Comparison of ENCODE assay signal across 8 mouse cellular contexts in the genomic region with DNA sequence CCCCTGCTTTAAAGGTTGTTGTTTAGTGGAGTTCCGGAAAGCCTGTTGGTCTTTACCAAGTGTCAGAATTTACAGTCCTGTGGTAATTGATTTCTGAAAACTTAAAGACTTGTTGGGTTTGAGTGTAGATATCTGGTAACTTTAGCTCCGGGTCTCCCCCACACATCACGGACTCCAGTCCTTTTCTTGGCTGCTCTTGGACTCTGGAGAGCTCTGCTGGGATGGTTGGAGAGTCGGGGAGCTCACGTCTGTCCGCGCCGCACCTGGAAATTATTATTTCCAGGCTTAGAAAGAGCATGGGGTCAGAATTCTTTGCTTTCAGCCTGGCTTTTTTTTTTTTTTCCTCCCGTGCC. TPM values are rescaled to one million over a fixed set of nuclear protein-coding genes. Genes with fewer than 3 reads are reported as not detected.
DNase-seq lines count a peak whose midpoint lies in the region; ATAC-seq lines count a peak whose summit lies in the region.

No protein-coding gene starts in this region.

- H3K27ac ChIP-seq in lung, embryonic 16.5 days (ENCODE audit: low read length): peak overlapping the region; percentile 97
- peak overlapping the region; percentile 95 for H3K27ac ChIP-seq in embryonic facial prominence, embryonic 11.5 days (replicated peaks; ENCODE audit: low read depth, low read length)
- H3K27ac ChIP-seq in neural tube, embryonic 13.5 days (replicated peaks): peak overlapping the region; percentile 94

- peaks cover 19% of the 10 kb centered on the region for H3K4me1 ChIP-seq in lung, embryonic 16.5 days (replicated peaks; ENCODE audit: control insufficient read depth, insufficient read depth, low read length)
- H3K4me1 ChIP-seq in embryonic facial prominence, embryonic 11.5 days (ENCODE audit: control insufficient read depth, insufficient read depth, low read length): no peaks in the 10 kb centered on the region
- peaks cover 29% of the 10 kb centered on the region for H3K4me1 ChIP-seq in neural tube, embryonic 13.5 days (replicated peaks)

- H3K36me3 ChIP-seq in lung, embryonic 16.5 days (ENCODE audit: control insufficient read depth, insufficient read depth, low read length): no peaks in the 10 kb centered on the region
- no peaks in the 10 kb centered on the region for H3K36me3 ChIP-seq in embryonic facial prominence, embryonic 11.5 days (replicated peaks; ENCODE audit: control insufficient read depth, insufficient read depth, low read depth, low read length)
- no peaks in the 10 kb centered on the region for H3K36me3 ChIP-seq in neural tube, embryonic 13.5 days

- ATAC-seq in lung, embryonic 16.5 days (ENCODE audit: low read depth): no peak
- no peak for ATAC-seq in embryonic facial prominence, embryonic 11.5 days (replicated peaks; ENCODE audit: insufficient number of reproducible peaks, low FRiP score, low TSS enrichment, low read depth)
- ATAC-seq in neural tube, embryonic 13.5 days (ENCODE audit: low read depth): no peak

- H3K9me3 ChIP-seq in lung, embryonic 16.5 days (ENCODE audit: control insufficient read depth, low read length): no peaks in the 10 kb centered on the region
- H3K9me3 ChIP-seq in embryonic facial prominence, embryonic 11.5 days (replicated peaks; ENCODE audit: control insufficient read depth, low read length): no peaks in the 10 kb centered on the region
- no peaks in the 10 kb centered on the region for H3K9me3 ChIP-seq in neural tube, embryonic 13.5 days

- peak overlapping the region; percentile 92 for H3K9ac ChIP-seq in lung, embryonic 16.5 days (ENCODE audit: low read length)
- peak overlapping the region; percentile 95 for H3K9ac ChIP-seq in embryonic facial prominence, embryonic 11.5 days (replicated peaks; ENCODE audit: low read length)
- H3K9ac ChIP-seq in neural tube, embryonic 13.5 days: peak overlapping the region; percentile 92

- H3K4me2 ChIP-seq in lung, embryonic 16.5 days (ENCODE audit: low read depth, low read length): peak overlapping the region; percentile 87
- peak overlapping the region; percentile 43 for H3K4me2 ChIP-seq in embryonic facial prominence, embryonic 11.5 days (ENCODE audit: low read depth, low read length)
- H3K4me2 ChIP-seq in neural tube, embryonic 13.5 days: peak overlapping the region; percentile 84

- no peak for DNase-seq in lung, postnatal 25 days (ENCODE audit: low spot score)
- peak; percentile 88 for DNase-seq in embryonic facial prominence, embryonic 11.5 days (ENCODE audit: low spot score)
- DNase-seq in induced T-regulatory cell, adult 2 months (ENCODE audit: low read depth): peak; percentile 67
- DNase-seq in spleen, postnatal 36 days (ENCODE audit: low spot score in 2 of 2): no peak
- no peak for DNase-seq in urinary bladder, postnatal 14 days (ENCODE audit: low spot score)
- DNase-seq in T-cell, adult 2 months (ENCODE audit: low spot score): no peak

- WGBS in lung, embryonic 16.5 days: 0% methylated on average over 9 of the region's 9 CpGs
- 0% methylated on average over 9 of the region's 9 CpGs for WGBS in embryonic facial prominence, embryonic 11.5 days
- 0% methylated on average over 9 of the region's 9 CpGs for WGBS in neural tube, embryonic 13.5 days

- no peaks in the 10 kb centered on the region for H3K27me3 ChIP-seq in lung, embryonic 16.5 days (ENCODE audit: control insufficient read depth, insufficient read depth, low read depth, low read length)
- H3K27me3 ChIP-seq in embryonic facial prominence, embryonic 11.5 days (ENCODE audit: control insufficient read depth, insufficient read depth, low read length): no peaks in the 10 kb centered on the region
- no peaks in the 10 kb centered on the region for H3K27me3 ChIP-seq in neural tube, embryonic 13.5 days

- peak overlapping the region; percentile 96 for H3K4me3 ChIP-seq in lung, embryonic 16.5 days (ENCODE audit: low read length)
- peak overlapping the region; percentile 95 for H3K4me3 ChIP-seq in embryonic facial prominence, embryonic 11.5 days (ENCODE audit: low read depth, low read length)
- H3K4me3 ChIP-seq in neural tube, embryonic 13.5 days: peak overlapping the region; percentile 85

RNA-seq across cellular contexts. Expression of a gene that starts 1.1 kb away (rescaled TPM):
- polyA plus RNA-seq in lung, embryonic 16.5 days (2015; fragmentation: Nextera tagmentation; extraction: Ambion mirVana): 12.3 and 13.5 TPM in 2 replicates
- 21.5 and 22.6 TPM in 2 replicates for polyA plus RNA-seq in embryonic facial prominence, embryonic 11.5 days (2014; fragmentation: Nextera tagmentation; extraction: Ambion mirVana)
- polyA plus RNA-seq in neural tube, embryonic 13.5 days (2015; fragmentation: Nextera tagmentation; extraction: Ambion mirVana): 14.5 and 16.9 TPM in 2 replicates

Comparison
In these comparisons a context has a peak if more than half of its experiments do, and no peak if none do; other contexts are left out.
1. DNase-seq: peak in embryonic facial prominence, embryonic 11.5 days (single experiment) and induced T-regulatory cell, adult 2 months (single experiment); none in lung, postnatal 25 days (single experiment), spleen, postnatal 36 days (0 of 2), urinary bladder, postnatal 14 days (single experiment) and T-cell, adult 2 months (single experiment).
2. Peak in every context shown above with its lines, with median percentiles within 50 percentile points of each other: H3K27ac ChIP-seq, H3K4me2 ChIP-seq, H3K4me3 ChIP-seq and H3K9ac ChIP-seq.